Mouse (Mus musculus) liver, embryonic 16.5 days (tissue): Measurements from ENCODE around the gene Ano5. TPM values are rescaled to one million over a fixed set of nuclear protein-coding genes. Genes with fewer than 3 reads are reported as not detected.

Source experiments
- ATAC-seq: fragments of 200-750 bp; cut with Nextera tagmentation; 2 replicates; pipeline ENCODE4 v1.8.0; 2017; ENCODE audit warnings: low read depth, mild to moderate bottlenecking, moderate number of reproducible peaks, moderate library complexity
- H3K27ac ChIP-seq: fragments of 300-500 bp; sonication (generic); 2 replicates; pipeline ENCODE4 v1.5.1; 2014; ENCODE audit warnings: mild to moderate bottlenecking, low read length
- H3K27me3 ChIP-seq: fragments of 300-500 bp; sonication (generic); 2 replicates; pipeline ENCODE4 v1.6.1; 2014; ENCODE audit warnings: low read depth, low read length, mixed read lengths; ENCODE audit not compliant: control insufficient read depth, insufficient read depth
- H3K36me3 ChIP-seq: fragments of 300-500 bp; sonication (generic); 2 replicates; pipeline ENCODE4 v1.6.1; 2014; ENCODE audit warnings: mild to moderate bottlenecking; ENCODE audit not compliant: control insufficient read depth, insufficient read depth
- H3K4me1 ChIP-seq: fragments of 300-500 bp; sonication (generic); 2 replicates; pipeline ENCODE4 v1.6.1; 2014; ENCODE audit warnings: low read depth, low read length, mixed read lengths; ENCODE audit not compliant: control insufficient read depth
- H3K4me2 ChIP-seq: fragments of 300-500 bp; sonication (generic); 2 replicates; pipeline ENCODE4 v1.6.1; 2014; ENCODE audit warnings: low read depth, low read length, mixed read lengths
- H3K4me3 ChIP-seq: fragments of 300-500 bp; sonication (generic); 2 replicates; pipeline ENCODE4 v1.5.1; 2014; ENCODE audit warnings: low read depth, mild to moderate bottlenecking, low read length
- H3K9ac ChIP-seq: fragments of 300-500 bp; sonication (generic); 2 replicates; pipeline ENCODE4 v1.6.1; 2014; ENCODE audit warnings: low read depth, low read length
- H3K9me3 ChIP-seq: fragments of 300-500 bp; sonication (generic); replicated peaks from 2 replicates; pipeline ENCODE4 v1.6.1; 2016; ENCODE audit warnings: low read length; ENCODE audit not compliant: control insufficient read depth
- WGBS: fragments of 180-500 bp; shearing (Covaris S2); extraction: QIAGEN DNeasy Blood & Tissue Kit; methylation state at CpG from one replicate; pipeline ENCODE4 v1.1.7; 2014; ENCODE audit not compliant: insufficient replicate concordance; 5-methylcytosine and 5-hydroxymethylcytosine counted together
- polyA plus RNA-seq: library from polyadenylated mRNA; unstranded; fragments of >200 nt; fragmentation: Nextera tagmentation; extraction: Ambion mirVana; gene quantifications from 2 replicates; pipeline ENCODE4 v1.2.1, GENCODE M21; 2015

Ano5 gene
- polyA plus RNA-seq, 1 experiment from 2014 or later: not detected

- Histone ChIP-seq H3K4me2 (no peak overlapping the region), H3K4me1 (no peaks in the 10 kb centered on the region), H3K9me3 (no peaks in the 10 kb centered on the region), H3K9ac (no peak overlapping the region), H3K27ac (no peak overlapping the region), H3K4me3 (no peak overlapping the region), H3K36me3 (no peaks in the 10 kb centered on the region), H3K27me3 (peaks cover 64% of the 10 kb centered on the region)
- WGBS: 5% methylated on average over 16 of the region's 16 CpGs
- ATAC-seq: no peak
Observed at GRCm38 (mm10) chr7:51626451-51627000, 115.7 kb downstream of the Ano5 start.

GRCm38 (mm10) chr7:51627001-51627631 is 116.3 kb downstream of the Ano5 start:
- ATAC-seq: no peak
- Histone ChIP-seq H3K9ac (no peak overlapping the region), H3K36me3 (no peaks in the 10 kb centered on the region), H3K4me2 (no peak overlapping the region), H3K9me3 (no peaks in the 10 kb centered on the region), H3K27me3 (peaks cover 58% of the 10 kb centered on the region), H3K4me1 (no peaks in the 10 kb centered on the region), H3K27ac (no peak overlapping the region), H3K4me3 (no peak overlapping the region)
- 3% methylated on average over 26 of the region's 26 CpGs for WGBS

GRCm38 (mm10) chr7:51627666-51628065 is 116.8 kb downstream of the Ano5 start:
- H3K4me1 ChIP-seq: no peaks in the 10 kb centered on the region
- peaks cover 53% of the 10 kb centered on the region for H3K27me3 ChIP-seq
- H3K9ac ChIP-seq: no peak overlapping the region
- H3K36me3 ChIP-seq: no peaks in the 10 kb centered on the region
- ATAC-seq: no peak
- H3K9me3 ChIP-seq: no peaks in the 10 kb centered on the region
- under 1% methylated on average over 9 of the region's 9 CpGs for WGBS
- H3K4me3 ChIP-seq: no peak overlapping the region
- no peak overlapping the region for H3K27ac ChIP-seq
- no peak overlapping the region for H3K4me2 ChIP-seq

GRCm38 (mm10) chr7:51628349-51628748 is 117.5 kb downstream of the Ano5 start:
- WGBS: 6% methylated on average over 9 of the region's 9 CpGs
- H3K27me3 ChIP-seq: peaks cover 52% of the 10 kb centered on the region
- no peak overlapping the region for H3K4me2 ChIP-seq
- H3K9me3 ChIP-seq: no peaks in the 10 kb centered on the region
- H3K9ac ChIP-seq: no peak overlapping the region
- H3K36me3 ChIP-seq: no peaks in the 10 kb centered on the region
- no peak overlapping the region for H3K27ac ChIP-seq
- H3K4me3 ChIP-seq: no peak overlapping the region
- no peak for ATAC-seq
- no peaks in the 10 kb centered on the region for H3K4me1 ChIP-seq

- ATAC-seq: no peak
- Histone ChIP-seq H3K27me3 (peaks cover 44% of the 10 kb centered on the region), H3K36me3 (no peaks in the 10 kb centered on the region), H3K4me3 (no peak overlapping the region), H3K9ac (no peak overlapping the region), H3K9me3 (no peaks in the 10 kb centered on the region), H3K27ac (no peak overlapping the region), H3K4me1 (no peaks in the 10 kb centered on the region), H3K4me2 (no peak overlapping the region)
- WGBS: 5% methylated on average over 3 of the region's 3 CpGs
Observed at GRCm38 (mm10) chr7:51629206-51629605, 118.4 kb downstream of the Ano5 start.

GRCm38 (mm10) chr7:51631171-51631570 is 120.3 kb downstream of the Ano5 start:
- no peaks in the 10 kb centered on the region for H3K9me3 ChIP-seq
- H3K9ac ChIP-seq: no peak overlapping the region
- no peaks in the 10 kb centered on the region for H3K4me1 ChIP-seq
- no peak overlapping the region for H3K4me3 ChIP-seq
- WGBS: 33% methylated on average over 3 of the region's 3 CpGs
- ATAC-seq: no peak
- no peak overlapping the region for H3K4me2 ChIP-seq
- H3K27me3 ChIP-seq: peaks cover 24% of the 10 kb centered on the region
- no peaks in the 10 kb centered on the region for H3K36me3 ChIP-seq
- H3K27ac ChIP-seq: no peak overlapping the region

- Histone ChIP-seq H3K9me3 (no peaks in the 10 kb centered on the region), H3K27ac (no peak overlapping the region), H3K4me2 (no peak overlapping the region), H3K36me3 (no peaks in the 10 kb centered on the region), H3K27me3 (peaks cover 10% of the 10 kb centered on the region), H3K9ac (no peak overlapping the region), H3K4me3 (no peak overlapping the region), H3K4me1 (no peaks in the 10 kb centered on the region)
- 15% methylated on average over 9 of the region's 9 CpGs for WGBS
- no peak for ATAC-seq
Observed at GRCm38 (mm10) chr7:51632543-51633229, 121.9 kb downstream of the Ano5 start.

GRCm38 (mm10) chr7:51633230-51633844 is 122.5 kb downstream of the Ano5 start:
- H3K27ac ChIP-seq: no peak overlapping the region
- H3K4me2 ChIP-seq: no peak overlapping the region
- 7% methylated on average over 7 of the region's 7 CpGs for WGBS
- ATAC-seq: no peak
- H3K36me3 ChIP-seq: no peaks in the 10 kb centered on the region
- H3K9me3 ChIP-seq: no peaks in the 10 kb centered on the region
- H3K9ac ChIP-seq: no peak overlapping the region
- H3K27me3 ChIP-seq: peaks cover 6% of the 10 kb centered on the region
- H3K4me1 ChIP-seq: no peaks in the 10 kb centered on the region
- no peak overlapping the region for H3K4me3 ChIP-seq
